Mouse (Mus musculus): ENCODE results near the gene Dnm3.

The Dnm3 gene

DNA sequence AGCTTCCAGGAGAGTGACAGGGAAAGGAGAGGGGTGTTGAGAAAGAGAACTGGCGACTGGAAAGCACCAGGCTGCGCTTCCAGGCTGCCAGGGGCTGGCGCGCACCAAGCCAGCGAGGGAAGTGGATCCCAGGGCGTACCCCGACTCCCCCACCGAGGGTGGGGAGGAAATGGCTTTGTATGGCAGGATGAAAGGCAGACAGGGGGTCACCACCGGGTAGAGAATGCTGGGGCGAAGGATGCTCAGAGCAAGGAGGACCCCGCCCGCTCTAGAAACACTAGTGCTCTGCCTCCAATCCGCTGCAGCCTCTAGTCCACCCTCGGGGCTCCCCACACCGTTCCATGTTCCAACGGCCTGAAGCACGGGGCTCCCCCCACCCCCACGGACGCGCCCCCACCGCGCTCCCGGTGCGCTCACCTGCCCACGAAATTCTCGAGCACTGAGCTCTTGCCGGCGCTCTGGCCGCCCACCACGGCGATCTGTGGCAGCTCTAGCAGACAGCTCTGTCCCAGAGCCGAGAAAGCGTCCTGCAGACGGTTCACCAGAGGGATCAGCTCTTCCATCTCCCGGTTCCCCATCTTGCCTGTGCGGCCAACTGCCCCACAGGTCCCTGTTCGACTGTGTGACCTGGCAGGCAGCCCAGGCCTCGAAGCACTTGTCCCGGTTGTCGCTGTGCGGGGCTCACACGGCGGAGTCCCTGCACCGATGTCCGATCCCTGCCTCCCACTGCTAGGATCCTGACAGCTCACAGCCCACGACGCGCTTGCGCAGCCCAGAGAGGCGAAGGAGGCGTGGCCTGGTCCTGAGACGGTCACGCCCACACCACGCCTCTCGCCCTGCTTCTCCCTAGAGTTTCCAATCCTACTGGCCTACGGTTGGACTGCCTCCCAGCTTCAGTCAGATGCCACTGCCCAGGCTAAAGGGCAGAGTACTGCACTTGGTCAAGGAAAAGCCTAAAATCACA lies at the start of gene Dnm3:
Dnm3 (minus strand) TSS at position 789 of the 964 bp plus-strand sequence.
- DNase-seq (ENCODE audit: low read depth, low spot score): peak; percentile 11

GRCm38 (mm10) chr1:162515116-162515515 lies 37.3 kb upstream of the Dnm3 start:
- no peak for DNase-seq (ENCODE audit: low read depth, low spot score)

DNA sequence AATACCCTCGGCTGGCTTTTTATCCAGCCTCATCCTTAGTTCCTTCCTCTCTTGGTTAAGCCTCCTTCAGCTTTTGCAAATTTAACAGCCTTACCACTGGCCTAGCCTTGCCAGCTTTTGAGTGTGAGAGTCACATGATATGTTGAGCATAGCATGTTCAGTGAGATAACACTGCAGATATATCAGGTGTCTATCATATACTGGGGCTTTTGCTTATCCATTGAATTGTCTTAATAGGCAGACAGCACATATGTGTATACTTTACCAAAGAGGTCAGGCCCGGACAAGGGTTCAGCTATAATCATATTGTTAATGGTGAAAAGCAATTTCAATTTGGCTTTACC lies 32.2 kb upstream of the Dnm3 start:
- no peak for DNase-seq (ENCODE audit: low read depth, low spot score)

DNA sequence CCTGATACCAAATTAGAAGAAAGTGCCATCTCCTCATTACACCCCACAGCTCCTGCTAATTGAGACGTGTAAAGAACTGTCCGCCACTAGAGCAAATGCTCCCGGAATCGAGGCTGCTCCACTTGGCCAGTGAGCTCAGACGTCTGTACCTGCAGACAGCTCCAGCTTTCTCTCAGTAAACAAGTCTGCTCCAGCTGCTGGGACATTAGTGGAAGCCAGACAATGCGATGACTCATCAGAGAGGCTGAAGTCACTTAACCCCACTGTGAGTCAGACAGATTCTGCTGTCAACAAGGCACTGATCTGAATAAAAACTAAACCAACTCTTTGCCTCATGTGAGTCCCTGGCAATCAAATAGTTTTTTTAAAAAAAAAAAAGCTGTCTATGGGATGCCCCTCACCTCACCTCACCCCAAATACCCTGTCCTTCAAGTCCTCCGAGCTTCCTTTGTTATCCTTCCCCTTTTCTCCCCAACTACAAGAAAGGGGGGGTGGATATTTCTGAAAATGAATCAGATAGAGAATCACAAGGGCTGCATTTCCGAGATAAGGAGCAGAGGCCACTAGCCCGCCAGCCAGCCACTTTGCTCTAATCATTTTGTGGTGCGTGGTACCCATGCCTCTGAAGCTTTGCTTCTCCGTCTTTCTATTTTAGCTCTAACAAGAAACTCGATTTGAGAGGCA lies 31.6 kb upstream of the Dnm3 start:
- DNase-seq (ENCODE audit: low read depth, low spot score): no peak

- DNase-seq (ENCODE audit: low read depth, low spot score): no peak
Observed at GRCm38 (mm10) chr1:162508211-162509005, 30.6 kb upstream of the Dnm3 start.

GRCm38 (mm10) chr1:162506516-162506915 lies 28.7 kb upstream of the Dnm3 start:
- no peak for DNase-seq (ENCODE audit: low read depth, low spot score)

GRCm38 (mm10) chr1:162505649-162506048 lies 27.8 kb upstream of the Dnm3 start:
- no peak for DNase-seq (ENCODE audit: low read depth, low spot score)

DNA sequence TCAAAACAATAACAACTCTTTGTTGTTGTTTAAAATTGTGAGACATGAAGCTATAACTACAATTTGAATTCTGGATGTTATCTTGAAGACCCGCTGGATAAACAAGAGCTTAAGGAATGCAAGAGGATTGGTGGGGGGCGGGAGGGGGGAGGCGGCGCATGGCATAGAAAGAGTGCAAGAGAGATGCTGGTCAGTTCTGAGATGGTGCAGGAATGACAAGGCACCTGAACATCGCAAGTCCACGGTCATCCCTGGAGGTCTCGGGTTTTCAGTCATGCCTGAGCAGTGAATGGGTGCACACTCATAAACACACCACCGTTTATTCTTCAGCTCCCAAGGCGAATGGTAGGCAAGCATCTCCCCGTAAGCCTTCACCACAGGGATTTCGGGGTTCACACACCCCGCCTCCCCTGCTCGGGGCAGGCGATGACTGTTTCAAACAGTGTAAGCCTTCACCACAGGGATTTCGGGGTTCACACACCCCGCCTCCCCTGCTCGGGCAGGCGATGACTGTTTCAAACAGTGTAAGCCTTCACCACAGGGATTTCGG lies 1.2 kb downstream of the Dnm3 start:
- DNase-seq (ENCODE audit: low read depth, low spot score): no peak

- no peak for DNase-seq (ENCODE audit: low read depth, low spot score)
Observed at GRCm38 (mm10) chr1:162472949-162473348, 4.9 kb downstream of the Dnm3 start.

- DNase-seq (ENCODE audit: low read depth, low spot score): no peak
Observed at GRCm38 (mm10) chr1:162471089-162471488, 6.7 kb downstream of the Dnm3 start.

DNA sequence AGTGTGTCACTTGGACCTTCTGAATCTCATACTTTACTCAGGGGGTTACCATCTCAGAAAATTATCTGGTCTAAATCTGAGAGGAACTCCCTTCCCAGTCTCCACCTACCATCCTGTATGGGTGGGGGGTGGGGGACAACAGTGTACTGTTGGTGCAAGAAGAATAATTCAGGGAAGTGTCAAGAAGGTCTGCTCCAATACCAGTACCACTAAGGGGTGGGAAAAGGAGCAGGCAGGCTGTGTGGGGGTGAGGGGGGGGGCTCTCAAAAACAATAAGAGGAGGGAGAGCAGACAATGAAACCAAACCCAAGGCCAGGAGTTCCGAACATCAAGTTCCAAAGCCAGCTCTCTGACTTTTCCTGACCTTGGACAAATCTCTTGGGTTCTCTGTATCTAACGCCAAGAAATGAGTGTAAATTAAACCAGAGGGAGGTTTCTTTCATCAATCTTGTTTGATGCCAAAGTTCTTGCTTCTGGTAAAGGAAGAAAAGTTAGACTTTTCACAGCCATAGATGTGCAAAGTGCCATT lies 8.0 kb downstream of the Dnm3 start:
- no peak for DNase-seq (ENCODE audit: low read depth, low spot score)

- DNase-seq (ENCODE audit: low read depth, low spot score): no peak
Observed at GRCm38 (mm10) chr1:162463676-162464075, 14.2 kb downstream of the Dnm3 start.

DNA sequence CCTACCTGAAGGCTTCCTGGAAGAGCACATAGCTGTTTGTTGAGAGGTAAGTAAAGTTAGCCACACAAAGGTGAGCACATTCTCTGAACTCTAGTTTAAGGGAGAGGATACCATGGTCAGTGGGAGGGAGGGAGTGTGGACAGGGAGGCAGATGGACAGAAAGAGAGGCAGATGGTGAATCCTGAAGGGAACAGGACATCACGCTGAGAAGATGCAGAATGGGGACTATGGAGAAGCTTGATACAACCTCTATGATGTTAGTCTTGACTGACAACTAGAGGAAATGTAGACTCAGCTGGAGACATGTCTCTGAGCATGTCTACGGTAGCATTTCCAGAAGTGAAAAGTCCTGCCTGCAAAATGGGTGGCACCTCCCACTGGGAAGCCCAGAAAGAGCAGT lies 19.1 kb downstream of the Dnm3 start:
- no peak for DNase-seq (ENCODE audit: low read depth, low spot score)

DNA sequence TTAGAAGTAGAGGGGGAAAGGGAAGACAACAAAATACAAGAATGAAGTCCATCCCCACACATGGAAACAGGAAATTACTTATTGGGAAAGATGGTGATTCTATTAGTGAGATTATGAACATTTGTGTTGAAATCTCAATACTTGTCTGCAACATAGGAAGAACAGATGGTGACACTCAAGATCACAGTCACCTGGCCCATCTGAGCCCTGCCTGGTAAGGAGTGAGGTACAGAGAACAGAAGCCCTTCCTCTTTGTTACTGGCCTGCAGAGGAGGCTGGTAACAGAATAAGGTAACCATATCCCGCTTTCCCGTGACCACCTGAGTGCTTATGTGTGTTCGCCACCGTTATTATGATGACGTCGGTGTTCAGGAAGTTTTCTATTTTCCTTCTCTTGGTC lies 21.0 kb downstream of the Dnm3 start:
- no peak for DNase-seq (ENCODE audit: low read depth, low spot score)

DNA sequence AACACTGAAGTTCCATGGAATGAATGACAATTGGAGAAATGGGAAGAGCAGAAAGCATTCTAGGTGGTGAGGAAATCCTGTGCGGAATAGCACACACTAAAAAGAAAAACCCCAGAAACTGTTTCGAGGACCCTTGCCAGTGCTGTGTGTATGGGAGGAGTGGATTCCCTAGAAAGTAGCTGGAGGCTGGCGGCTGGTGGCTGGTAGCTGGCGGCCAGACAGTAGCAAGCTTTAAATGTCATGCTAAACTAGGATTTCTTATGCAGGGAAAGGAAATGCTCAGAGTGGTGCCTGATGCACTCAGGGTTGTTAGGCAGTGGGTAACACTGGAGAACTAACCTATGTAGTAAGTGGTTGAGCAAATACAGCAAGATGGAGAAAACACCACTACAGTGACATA lies 21.4 kb downstream of the Dnm3 start:
- DNase-seq (ENCODE audit: low read depth, low spot score): no peak

DNA sequence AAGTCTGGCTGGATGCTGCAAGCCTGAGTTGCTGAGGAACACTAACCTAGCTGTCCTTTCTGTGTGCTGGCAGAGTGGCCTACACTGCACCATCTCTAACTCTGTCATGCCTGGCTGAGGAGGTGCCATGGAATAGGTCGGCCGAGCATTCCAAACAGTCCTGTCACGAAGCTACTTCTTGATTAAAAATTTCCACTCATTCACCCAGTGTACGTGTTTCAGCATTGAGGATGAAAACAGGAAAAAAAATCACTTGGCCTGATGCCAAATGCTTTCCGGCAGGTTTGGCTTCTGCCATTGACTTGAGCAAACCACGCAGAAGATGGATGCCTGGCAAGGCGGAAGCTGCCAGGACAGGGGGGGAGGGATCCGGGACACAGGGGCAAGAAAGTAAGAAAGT lies 24.3 kb downstream of the Dnm3 start:
- DNase-seq (ENCODE audit: low read depth, low spot score): no peak

DNA sequence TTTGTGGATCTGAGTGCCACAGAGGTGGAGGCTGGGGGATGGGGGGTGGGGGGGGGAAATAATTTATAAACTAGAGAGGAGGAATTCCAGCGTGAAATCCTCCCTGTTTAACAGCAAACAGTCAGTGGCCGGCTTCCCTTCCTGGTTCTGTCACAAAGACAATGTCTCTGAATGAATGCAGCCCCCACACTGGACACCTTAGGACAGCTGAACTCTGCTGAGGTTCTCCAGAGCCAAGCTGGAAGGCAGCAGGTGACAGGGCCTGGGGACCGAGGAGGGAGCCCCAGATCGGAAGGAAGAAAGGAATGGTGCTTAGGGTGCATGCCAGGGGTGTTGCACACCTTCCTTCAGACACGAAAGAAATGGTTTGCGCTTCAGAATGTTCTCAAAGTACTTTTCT lies 24.8 kb downstream of the Dnm3 start:
- no peak for DNase-seq (ENCODE audit: low read depth, low spot score)

GRCm38 (mm10) chr1:162449161-162449909 lies 28.5 kb downstream of the Dnm3 start:
- no peak for DNase-seq (ENCODE audit: low read depth, low spot score)

- no peak for DNase-seq (ENCODE audit: low read depth, low spot score)
Observed at GRCm38 (mm10) chr1:162444805-162445204, 33.0 kb downstream of the Dnm3 start.

DNA sequence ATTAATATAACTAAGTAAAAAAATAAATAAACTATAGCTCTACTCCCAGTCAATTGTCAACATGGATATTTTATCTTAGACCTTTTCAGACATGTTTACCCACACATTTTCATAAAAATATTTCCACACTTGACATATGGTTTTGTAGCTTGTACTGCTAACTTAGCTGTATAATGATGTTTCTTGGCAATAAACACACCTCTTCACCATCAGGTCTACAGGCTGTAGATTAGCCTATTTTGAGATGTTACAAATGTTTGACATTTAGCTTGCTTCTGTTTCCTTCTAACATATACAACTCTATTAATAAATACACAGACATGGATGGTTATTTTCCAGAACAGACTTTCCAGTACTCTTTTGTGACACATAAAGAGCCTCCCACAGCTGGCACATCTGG lies 38.3 kb downstream of the Dnm3 start:
- no peak for DNase-seq (ENCODE audit: low read depth, low spot score)

DNA sequence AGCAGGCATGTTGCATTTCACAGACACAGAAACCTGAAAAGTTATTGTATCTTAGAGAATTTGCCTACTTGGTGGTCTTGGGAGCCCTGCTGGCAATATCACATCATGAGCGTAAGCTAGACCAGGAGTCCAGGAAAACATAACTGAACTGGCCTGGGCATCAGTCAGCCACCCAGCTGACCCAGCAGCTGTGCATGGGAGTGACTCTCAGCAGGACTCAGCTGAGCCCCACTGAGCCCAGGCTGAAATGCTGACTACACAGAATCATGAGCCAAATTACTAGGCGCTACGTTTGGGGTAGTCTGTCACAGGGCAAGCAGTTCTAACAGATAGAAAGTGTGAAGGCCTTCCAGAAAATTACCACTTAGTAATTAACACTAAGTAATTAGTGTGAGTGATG lies 41.2 kb downstream of the Dnm3 start:
- DNase-seq (ENCODE audit: low read depth, low spot score): no peak
